Mouse (Mus musculus): ENCODE measurements at regions not wholly inside any gene's neighbourhood (a gene's known extent, or its start where the extent isn't known, plus 50 kb on each side); places are given as distances from the start of the nearest gene placed in this dataset.
"Not testable (repeated sequence)": the region's sequence is repeated elsewhere in the genome, so short reads cannot be mapped to it uniquely, and the experiment has no call there.

GRCm38 (mm10) chr1:7778045-7778565 is 2970.4 kb downstream of the Gm37988 start:
- TF ChIP-seq EP300 (optimal IDR thresholded peaks at IDR 0.05); CTCF (IDR thresholded peaks at IDR 0.05; ENCODE audit: low read depth): not testable (repeated sequence)
